Mouse (Mus musculus): ENCODE measurements around the gene Wasl.

Wasl gene

GRCm38 (mm10) chr6:24602993-24603392 is 61.8 kb downstream of the Wasl start:
- DNase-seq, result no peak

- DNase-seq, result no peak
Measured at GRCm38 (mm10) chr6:24602351-24602750, 62.5 kb downstream of the Wasl start.

- DNase-seq, result no peak
Measured at GRCm38 (mm10) chr6:24601668-24602067, 63.1 kb downstream of the Wasl start.

GRCm38 (mm10) chr6:24600726-24601125 is 64.1 kb downstream of the Wasl start:
- DNase-seq, result no peak

- no peak for DNase-seq
Measured at GRCm38 (mm10) chr6:24600134-24600533, 64.7 kb downstream of the Wasl start.

- DNase-seq, result no peak
Measured at GRCm38 (mm10) chr6:24599639-24600038, 65.2 kb downstream of the Wasl start.

GRCm38 (mm10) chr6:24599179-24599578 is 65.6 kb downstream of the Wasl start:
- DNase-seq, result no peak

- DNase-seq, result no peak
Measured at GRCm38 (mm10) chr6:24597500-24597899, 67.3 kb downstream of the Wasl start, which contains the start of gene Lmod2. Lmod2 (plus strand) TSS chr6:24597762.

GRCm38 (mm10) chr6:24591525-24592218 is 73.1 kb downstream of the Wasl start:
- DNase-seq, result no peak

GRCm38 (mm10) chr6:24590282-24590681 is 74.5 kb downstream of the Wasl start:
- no peak for DNase-seq

GRCm38 (mm10) chr6:24586885-24587284 is 77.9 kb downstream of the Wasl start:
- DNase-seq, result no peak

GRCm38 (mm10) chr6:24585431-24586310 is 79.1 kb downstream of the Wasl start:
- no peak for DNase-seq

GRCm38 (mm10) chr6:24583456-24583855 is 81.4 kb downstream of the Wasl start:
- no peak for DNase-seq

GRCm38 (mm10) chr6:24573319-24573718 is 91.5 kb downstream of the Wasl start:
- no peak for DNase-seq

- no peak for DNase-seq
Measured at GRCm38 (mm10) chr6:24572431-24572830, 92.4 kb downstream of the Wasl start.

GRCm38 (mm10) chr6:24571126-24571525 is 93.7 kb downstream of the Wasl start:
- DNase-seq, result no peak

- no peak for DNase-seq
Measured at GRCm38 (mm10) chr6:24570278-24570677, 94.5 kb downstream of the Wasl start.

- DNase-seq, result no peak
Measured at GRCm38 (mm10) chr6:24569711-24570110, 95.1 kb downstream of the Wasl start.

- no peak for DNase-seq
Measured at GRCm38 (mm10) chr6:24568963-24569362, 95.8 kb downstream of the Wasl start.

GRCm38 (mm10) chr6:24564886-24565285 is 99.9 kb downstream of the Wasl start:
- no peak for DNase-seq

GRCm38 (mm10) chr6:24564081-24564480 is 100.7 kb downstream of the Wasl start:
- no peak for DNase-seq
